Mouse (Mus musculus): ENCODE measurements around the gene Trim71. TPM values are rescaled to one million over a fixed set of nuclear protein-coding genes. Genes with fewer than 3 reads are reported as not detected.

The Trim71 gene
- polyA plus RNA-seq (2015; fragmentation: Nextera tagmentation; extraction: Ambion mirVana): 0.35 and 0.54 TPM in 2 replicates

GRCm38 (mm10) chr9:114563761-114564606 is at the start of gene Trim71:
TSS of gene Trim71 (minus strand) at chr9:114564369.
- Histone ChIP-seq H3K27ac (replicated peaks) (peak within 1 kb of the TSS; percentile 74), H3K9ac (replicated peaks) (peak within 1 kb of the TSS; percentile 68), H3K4me3 (replicated peaks) (peak within 1 kb of the TSS; percentile 67), H3K36me3 (no peaks in the 10 kb centered on the region), H3K27me3 (replicated peaks) (peaks cover 43% of the 10 kb centered on the region), H3K4me1 (peaks cover 43% of the 10 kb centered on the region), H3K4me2 (peak within 1 kb of the TSS; percentile 94), H3K9me3 (replicated peaks) (no peaks in the 10 kb centered on the region)
- under 1% methylated on average over 85 of the region's 91 CpGs for WGBS
- ATAC-seq (ENCODE audit: low FRiP score): peak; percentile 80

DNA sequence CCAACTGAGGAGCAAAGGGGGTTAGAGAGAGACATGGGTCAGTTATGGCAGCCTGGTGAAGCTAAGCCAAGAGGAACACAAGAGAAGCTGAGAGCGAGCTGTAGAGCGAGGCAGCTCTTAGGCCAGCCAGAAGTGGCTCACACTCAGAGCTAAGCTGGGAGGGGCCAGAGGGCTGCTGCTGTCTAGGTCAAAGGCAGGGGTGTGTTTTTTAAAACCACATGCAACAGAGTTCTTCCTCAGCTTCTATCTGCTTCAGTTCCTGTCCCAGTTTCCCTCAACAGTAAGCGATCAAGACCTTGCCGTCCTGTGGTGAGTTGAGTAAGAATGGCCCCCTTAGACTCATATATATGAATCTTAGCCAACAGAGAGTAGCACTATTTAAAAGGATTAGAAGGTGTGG is 48.9 kb upstream of the Trim71 start:
- H3K4me3 ChIP-seq (replicated peaks): no peak overlapping the region
- ATAC-seq (ENCODE audit: low FRiP score): no peak
- no peak overlapping the region for H3K9ac ChIP-seq (replicated peaks)
- no peaks in the 10 kb centered on the region for H3K4me1 ChIP-seq
- no peak overlapping the region for H3K27ac ChIP-seq (replicated peaks)
- H3K4me2 ChIP-seq: no peak overlapping the region
- no peaks in the 10 kb centered on the region for H3K9me3 ChIP-seq (replicated peaks)
- H3K36me3 ChIP-seq: peaks cover 78% of the 10 kb centered on the region
- WGBS: 92% methylated on average over 4 of the region's 4 CpGs
- H3K27me3 ChIP-seq (replicated peaks): no peaks in the 10 kb centered on the region

DNA sequence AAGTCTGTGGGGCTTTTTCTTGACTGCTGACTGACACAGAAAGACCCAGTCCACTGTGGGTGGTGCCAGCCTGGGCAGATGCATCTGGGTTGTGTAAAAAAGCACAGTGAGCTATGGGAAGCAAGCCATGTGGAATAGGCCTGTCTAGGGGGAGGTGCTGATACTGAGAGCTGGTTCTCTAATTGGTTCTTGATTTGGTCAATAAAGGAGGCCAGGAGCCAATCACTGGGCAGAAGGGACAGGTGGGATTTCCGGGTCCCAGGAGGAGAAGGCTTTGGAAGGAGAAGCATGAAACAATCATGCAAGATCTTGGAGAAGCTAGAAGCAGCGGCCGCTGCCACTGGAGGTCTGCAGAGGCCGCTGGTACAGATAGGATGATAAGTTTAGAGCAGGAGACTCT is 48.4 kb upstream of the Trim71 start:
- H3K9ac ChIP-seq (replicated peaks): no peak overlapping the region
- H3K4me2 ChIP-seq: no peak overlapping the region
- no peak overlapping the region for H3K27ac ChIP-seq (replicated peaks)
- peaks cover 78% of the 10 kb centered on the region for H3K36me3 ChIP-seq
- H3K4me3 ChIP-seq (replicated peaks): no peak overlapping the region
- ATAC-seq (ENCODE audit: low FRiP score): no peak
- no peaks in the 10 kb centered on the region for H3K27me3 ChIP-seq (replicated peaks)
- no peaks in the 10 kb centered on the region for H3K4me1 ChIP-seq
- WGBS: 85% methylated on average over 4 of the region's 4 CpGs
- H3K9me3 ChIP-seq (replicated peaks): no peaks in the 10 kb centered on the region

GRCm38 (mm10) chr9:114610266-114610665 is 46.1 kb upstream of the Trim71 start:
- WGBS: 96% methylated on average over 3 of the region's 3 CpGs
- Histone ChIP-seq H3K4me1 (no peaks in the 10 kb centered on the region), H3K27ac (replicated peaks) (no peak overlapping the region), H3K9me3 (replicated peaks) (no peaks in the 10 kb centered on the region), H3K4me2 (no peak overlapping the region), H3K36me3 (peaks cover 79% of the 10 kb centered on the region), H3K9ac (replicated peaks) (no peak overlapping the region), H3K27me3 (replicated peaks) (no peaks in the 10 kb centered on the region), H3K4me3 (replicated peaks) (no peak overlapping the region)
- ATAC-seq (ENCODE audit: low FRiP score): no peak

GRCm38 (mm10) chr9:114603876-114604540 is 39.8 kb upstream of the Trim71 start:
- 74% methylated on average over 12 of the region's 12 CpGs for WGBS
- peaks cover 52% of the 10 kb centered on the region for H3K36me3 ChIP-seq
- H3K4me1 ChIP-seq: no peaks in the 10 kb centered on the region
- no peak overlapping the region for H3K9ac ChIP-seq (replicated peaks)
- H3K9me3 ChIP-seq (replicated peaks): no peaks in the 10 kb centered on the region
- no peaks in the 10 kb centered on the region for H3K27me3 ChIP-seq (replicated peaks)
- H3K27ac ChIP-seq (replicated peaks): no peak overlapping the region
- H3K4me3 ChIP-seq (replicated peaks): no peak overlapping the region
- no peak for ATAC-seq (ENCODE audit: low FRiP score)
- no peak overlapping the region for H3K4me2 ChIP-seq

DNA sequence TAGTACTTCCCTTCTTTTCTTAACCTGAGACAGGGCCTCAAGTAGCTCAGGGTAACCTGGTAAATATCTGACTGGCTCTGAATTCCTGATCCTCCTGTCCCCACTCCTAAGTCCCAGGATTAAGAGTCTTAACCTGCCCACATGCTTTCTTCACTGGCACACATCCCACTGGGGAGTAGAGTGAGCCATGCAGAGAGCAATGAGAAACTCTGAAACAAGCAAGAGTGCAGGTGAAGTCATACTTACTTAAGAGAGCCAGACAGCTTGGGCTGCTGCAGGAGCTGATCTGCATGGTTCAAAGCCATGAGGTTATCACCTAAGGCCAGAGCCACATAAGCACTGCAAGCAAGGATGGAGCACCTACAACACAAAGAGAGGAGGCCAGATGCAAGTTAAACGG is 36.9 kb upstream of the Trim71 start:
- Histone ChIP-seq H3K4me2 (no peak overlapping the region), H3K36me3 (peaks cover 56% of the 10 kb centered on the region), H3K4me3 (replicated peaks) (no peak overlapping the region), H3K4me1 (no peaks in the 10 kb centered on the region), H3K27ac (replicated peaks) (no peak overlapping the region), H3K9me3 (replicated peaks) (no peaks in the 10 kb centered on the region), H3K27me3 (replicated peaks) (no peaks in the 10 kb centered on the region), H3K9ac (replicated peaks) (no peak overlapping the region)
- WGBS: 56% methylated on average over 1 of the region's 1 CpGs
- no peak for ATAC-seq (ENCODE audit: low FRiP score)

GRCm38 (mm10) chr9:114585017-114585345 is 20.8 kb upstream of the Trim71 start:
- Histone ChIP-seq H3K4me2 (no peak overlapping the region), H3K27me3 (replicated peaks) (no peaks in the 10 kb centered on the region), H3K9me3 (replicated peaks) (no peaks in the 10 kb centered on the region), H3K27ac (replicated peaks) (no peak overlapping the region), H3K4me3 (replicated peaks) (no peak overlapping the region), H3K36me3 (peaks cover 37% of the 10 kb centered on the region), H3K9ac (replicated peaks) (no peak overlapping the region), H3K4me1 (peaks cover 11% of the 10 kb centered on the region)
- ATAC-seq (ENCODE audit: low FRiP score): no peak
- 37% methylated on average over 5 of the region's 5 CpGs for WGBS

GRCm38 (mm10) chr9:114584183-114585016 is 20.2 kb upstream of the Trim71 start:
- Histone ChIP-seq H3K4me1 (peaks cover 11% of the 10 kb centered on the region), H3K36me3 (peaks cover 31% of the 10 kb centered on the region), H3K27ac (replicated peaks) (no peak overlapping the region), H3K27me3 (replicated peaks) (no peaks in the 10 kb centered on the region), H3K9me3 (replicated peaks) (no peaks in the 10 kb centered on the region), H3K4me2 (peak overlapping the region; percentile 61), H3K9ac (replicated peaks) (0 out of 2 replicates have a peak overlapping the region, but pooled peaks have one; percentile 17), H3K4me3 (replicated peaks) (peak overlapping the region; percentile 30)
- no peak; the same call in 1 of the 2 replicates for ATAC-seq (ENCODE audit: low FRiP score)
- 5% methylated on average over 29 of the region's 31 CpGs for WGBS

DNA sequence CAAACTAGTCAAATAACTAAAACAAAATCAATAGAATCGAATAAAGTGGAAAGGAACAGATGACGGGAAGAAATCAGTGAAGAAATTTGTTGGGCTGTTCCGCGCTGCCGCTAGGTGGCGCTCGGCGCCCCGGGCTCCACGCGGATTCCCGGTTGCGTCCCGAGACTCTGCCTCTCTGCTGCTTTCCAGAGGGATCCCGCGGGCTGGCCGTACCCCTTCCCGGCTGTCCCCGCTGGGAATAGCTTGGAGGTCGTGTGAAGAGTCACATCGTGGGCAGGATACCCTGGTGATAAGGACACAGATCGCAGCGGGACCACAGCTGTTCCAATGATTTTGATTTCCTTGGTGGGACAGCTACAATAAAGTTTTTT is 19.6 kb upstream of the Trim71 start:
- H3K36me3 ChIP-seq: peaks cover 25% of the 10 kb centered on the region
- under 1% methylated on average over 23 of the region's 23 CpGs for WGBS
- H3K4me3 ChIP-seq (replicated peaks): peak overlapping the region; percentile 30
- no peak overlapping the region for H3K27ac ChIP-seq (replicated peaks)
- no peaks in the 10 kb centered on the region for H3K9me3 ChIP-seq (replicated peaks)
- peak overlapping the region; percentile 61 for H3K4me2 ChIP-seq
- 0 out of 2 replicates have a peak overlapping the region, but pooled peaks have one; percentile 17 for H3K9ac ChIP-seq (replicated peaks)
- peak; percentile 61; the same call in 1 of the 2 replicates for ATAC-seq (ENCODE audit: low FRiP score)
- H3K4me1 ChIP-seq: peaks cover 11% of the 10 kb centered on the region
- H3K27me3 ChIP-seq (replicated peaks): no peaks in the 10 kb centered on the region

DNA sequence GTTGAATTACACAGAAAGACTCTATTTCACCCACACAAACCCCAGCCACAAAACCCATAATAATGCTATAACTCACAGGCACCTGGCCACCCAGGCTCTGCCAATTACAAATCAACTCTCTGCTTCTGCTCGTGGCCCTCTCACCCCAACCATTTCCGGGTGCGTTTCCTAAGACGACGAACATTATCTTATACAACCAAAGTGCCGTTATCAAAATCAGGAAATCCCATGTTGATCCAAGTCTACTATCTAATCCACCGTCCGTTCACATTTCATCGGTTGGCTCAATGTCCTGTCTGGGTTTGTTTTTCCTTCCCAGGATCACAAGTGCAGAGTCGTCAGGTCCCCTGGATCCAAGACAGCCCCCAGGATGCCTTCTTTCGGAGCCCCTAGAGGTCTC is 14.5 kb upstream of the Trim71 start:
- no peak for ATAC-seq (ENCODE audit: low FRiP score)
- no peak overlapping the region for H3K4me3 ChIP-seq (replicated peaks)
- no peak overlapping the region for H3K4me2 ChIP-seq
- no peak overlapping the region for H3K27ac ChIP-seq (replicated peaks)
- H3K9ac ChIP-seq (replicated peaks): no peak overlapping the region
- no peaks in the 10 kb centered on the region for H3K4me1 ChIP-seq
- WGBS: 84% methylated on average over 11 of the region's 11 CpGs
- H3K9me3 ChIP-seq (replicated peaks): no peaks in the 10 kb centered on the region
- no peaks in the 10 kb centered on the region for H3K27me3 ChIP-seq (replicated peaks)
- H3K36me3 ChIP-seq: no peaks in the 10 kb centered on the region

DNA sequence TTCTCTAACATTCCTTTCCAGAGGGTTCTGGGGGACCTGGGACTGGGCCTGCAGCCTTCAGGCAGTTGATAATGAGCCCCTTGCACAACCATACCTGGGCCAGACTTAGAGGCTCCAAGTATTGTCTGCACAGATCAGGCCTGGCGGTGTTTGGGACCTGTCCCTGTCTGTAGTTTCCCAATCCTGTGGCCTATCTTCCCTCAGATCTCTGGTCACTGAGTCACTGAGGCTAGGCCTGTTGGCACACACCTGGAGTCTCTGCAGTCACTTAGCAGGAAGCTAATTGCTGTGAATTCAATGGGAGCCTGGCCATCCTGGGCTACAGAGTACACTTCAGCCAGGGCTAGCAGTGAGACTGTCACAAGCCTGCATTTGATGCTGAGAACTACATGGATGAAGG is 11.8 kb upstream of the Trim71 start:
- Histone ChIP-seq H3K4me3 (replicated peaks) (no peak overlapping the region), H3K4me2 (no peak overlapping the region), H3K27ac (replicated peaks) (no peak overlapping the region), H3K9ac (replicated peaks) (no peak overlapping the region), H3K4me1 (no peaks in the 10 kb centered on the region), H3K27me3 (replicated peaks) (no peaks in the 10 kb centered on the region), H3K9me3 (replicated peaks) (no peaks in the 10 kb centered on the region), H3K36me3 (no peaks in the 10 kb centered on the region)
- ATAC-seq (ENCODE audit: low FRiP score): no peak
- 90% methylated on average over 1 of the region's 1 CpGs for WGBS

Measured in neural tube, embryonic 15.5 days (tissue).